Mouse (Mus musculus): ENCODE data around the gene Pla2g2f. TPM values are rescaled to one million over a fixed set of nuclear protein-coding genes. Genes with fewer than 3 reads are reported as not detected.

Gene Pla2g2f
- polyA plus RNA-seq, 1 experiment from 2014 or later: not detected

GRCm38 (mm10) chr4:138702528-138702927 lies 54.9 kb downstream of the Pla2g2f start:
- Histone ChIP-seq H3K4me2 (no peak overlapping the region), H3K4me3 (replicated peaks) (no peak overlapping the region), H3K27ac (replicated peaks) (no peak overlapping the region), H3K36me3 (replicated peaks) (no peaks in the 10 kb centered on the region), H3K27me3 (no peaks in the 10 kb centered on the region), H3K4me1 (replicated peaks) (no peaks in the 10 kb centered on the region), H3K9me3 (replicated peaks) (no peaks in the 10 kb centered on the region), H3K9ac (no peak overlapping the region)
- WGBS (ENCODE audit: insufficient replicate concordance): 48% methylated on average over 8 of the region's 8 CpGs
- no peak for ATAC-seq (ENCODE audit: insufficient read depth)

- Histone ChIP-seq H3K9me3 (replicated peaks) (no peaks in the 10 kb centered on the region), H3K27me3 (no peaks in the 10 kb centered on the region), H3K4me2 (no peak overlapping the region), H3K9ac (no peak overlapping the region), H3K36me3 (replicated peaks) (no peaks in the 10 kb centered on the region), H3K4me3 (replicated peaks) (no peak overlapping the region), H3K27ac (replicated peaks) (no peak overlapping the region), H3K4me1 (replicated peaks) (no peaks in the 10 kb centered on the region)
- ATAC-seq (ENCODE audit: insufficient read depth): no peak
- WGBS (ENCODE audit: insufficient replicate concordance): 63% methylated on average over 2 of the region's 2 CpGs
Observed at GRCm38 (mm10) chr4:138702031-138702430, 55.4 kb downstream of the Pla2g2f start.

GRCm38 (mm10) chr4:138701111-138701510 lies 56.3 kb downstream of the Pla2g2f start:
- 60% methylated on average over 8 of the region's 8 CpGs for WGBS (ENCODE audit: insufficient replicate concordance)
- Histone ChIP-seq H3K27ac (replicated peaks) (no peak overlapping the region), H3K9ac (no peak overlapping the region), H3K36me3 (replicated peaks) (no peaks in the 10 kb centered on the region), H3K9me3 (replicated peaks) (no peaks in the 10 kb centered on the region), H3K27me3 (no peaks in the 10 kb centered on the region), H3K4me1 (replicated peaks) (no peaks in the 10 kb centered on the region), H3K4me2 (no peak overlapping the region), H3K4me3 (replicated peaks) (no peak overlapping the region)
- ATAC-seq (ENCODE audit: insufficient read depth): no peak

Other genes with a start within 250 kb of the Pla2g2f start
- gene Vwa5b1, start 121.7 kb downstream of the Pla2g2f start, polyA plus RNA-seq (2015; fragmentation: Nextera tagmentation; extraction: Ambion mirVana): not detected in 2 replicates
- gene Pla2g2c, start 32.8 kb downstream of the Pla2g2f start, polyA plus RNA-seq (2015; fragmentation: Nextera tagmentation; extraction: Ambion mirVana): not detected in 2 replicates
- 0.06 and 0.08 TPM in 2 replicates for gene Ubxn10, start 20.5 kb downstream of the Pla2g2f start, polyA plus RNA-seq (2015; fragmentation: Nextera tagmentation; extraction: Ambion mirVana)
- 0.06 TPM in 1 of 2 replicates, not detected in the other for gene Pla2g2d, start 18.1 kb upstream of the Pla2g2f start, polyA plus RNA-seq (2015; fragmentation: Nextera tagmentation; extraction: Ambion mirVana)
- 0.18 TPM in 1 of 2 replicates, not detected in the other for gene Pla2g5, start 105.9 kb upstream of the Pla2g2f start, polyA plus RNA-seq (2015; fragmentation: Nextera tagmentation; extraction: Ambion mirVana)
- not detected in 2 replicates for gene Gm13030, start 116.3 kb upstream of the Pla2g2f start, polyA plus RNA-seq (2015; fragmentation: Nextera tagmentation; extraction: Ambion mirVana)
- not detected in 2 replicates for gene Pla2g2e, start 120.3 kb upstream of the Pla2g2f start, polyA plus RNA-seq (2015; fragmentation: Nextera tagmentation; extraction: Ambion mirVana)
- gene Otud3, start 156.3 kb upstream of the Pla2g2f start, polyA plus RNA-seq (2015; fragmentation: Nextera tagmentation; extraction: Ambion mirVana): 1.4 and 1.6 TPM in 2 replicates
- gene Rnf186, start 209.5 kb upstream of the Pla2g2f start, polyA plus RNA-seq (2015; fragmentation: Nextera tagmentation; extraction: Ambion mirVana): 0.33 and 0.82 TPM in 2 replicates
- gene Tmco4, start 215.3 kb upstream of the Pla2g2f start, polyA plus RNA-seq (2015; fragmentation: Nextera tagmentation; extraction: Ambion mirVana): 2.9 and 3.8 TPM in 2 replicates